Mouse (Mus musculus): Measurements from ENCODE around the gene Olfr1099. TPM values are rescaled to one million over a fixed set of nuclear protein-coding genes. Genes with fewer than 3 reads are reported as not detected.

Olfr1099 gene
- polyA plus RNA-seq (2016; fragmentation: Nextera tagmentation; extraction: Ambion mirVana) = not detected in 2 replicates

GRCm38 (mm10) chr2:86960593-86960992 lies at the start of gene Olfr1099:
Gene Olfr1099 (minus strand): TSS chr2:86960693.
- 73% methylated on average over 1 of the region's 1 CpGs for WGBS

GRCm38 (mm10) chr2:86998098-86998497 lies 37.6 kb upstream of the Olfr1099 start, which contains the start of gene Olfr1102:
Gene Olfr1102 (plus strand): TSS chr2:86998398.
- Histone ChIP-seq H3K27me3 (ENCODE audit: insufficient read depth, poor library complexity, severe bottlenecking) (no peaks in the 10 kb centered on the region), H3K4me3 (no peak within 1 kb of the TSS), H3K27ac (no peak within 1 kb of the TSS), H3K36me3 (no peaks in the 10 kb centered on the region), H3K9me3 (no peaks in the 10 kb centered on the region), H3K4me1 (no peaks in the 10 kb centered on the region)
- no peak for DNase-seq (ENCODE audit: low spot score)

More at GRCm38 (mm10) chr2:86960593-86960992, at the start of gene Olfr1099:
- H3K4me3 ChIP-seq = no peak within 1 kb of the TSS
- H3K9me3 ChIP-seq = no peaks in the 10 kb centered on the region
- DNase-seq (ENCODE audit: low spot score) = no peak
- H3K27me3 ChIP-seq (ENCODE audit: insufficient read depth, poor library complexity, severe bottlenecking) = no peaks in the 10 kb centered on the region
- H3K4me1 ChIP-seq = no peaks in the 10 kb centered on the region
- H3K36me3 ChIP-seq = no peaks in the 10 kb centered on the region
- no peak within 1 kb of the TSS for H3K27ac ChIP-seq

DNA sequence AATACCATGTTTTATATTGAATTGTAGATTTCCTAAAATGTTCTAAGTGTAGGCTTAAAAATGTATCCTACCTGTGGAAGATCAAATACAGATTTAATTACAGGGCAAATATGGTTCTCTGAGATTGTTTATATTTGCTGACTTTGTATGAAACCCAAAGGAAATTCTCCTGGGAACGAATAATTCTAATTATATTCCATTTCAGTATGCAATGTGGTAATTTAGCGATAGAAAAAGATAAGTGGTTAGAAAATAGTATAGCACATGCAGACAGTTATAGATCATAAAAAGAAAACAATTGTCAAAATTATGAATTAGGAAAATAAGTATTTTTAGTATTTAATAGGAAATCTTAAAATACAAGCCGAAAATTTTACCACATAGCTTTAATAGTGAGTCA lies 30.6 kb upstream of the Olfr1099 start, which contains the start of gene Olfr1101:
Gene Olfr1101, minus strand, starts transcription at position 101 of the 400 bp plus-strand sequence.
- Histone ChIP-seq H3K4me1 (no peaks in the 10 kb centered on the region), H3K4me3 (no peak within 1 kb of the TSS), H3K27me3 (ENCODE audit: insufficient read depth, poor library complexity, severe bottlenecking) (no peaks in the 10 kb centered on the region), H3K36me3 (no peaks in the 10 kb centered on the region), H3K27ac (no peak within 1 kb of the TSS), H3K9me3 (no peaks in the 10 kb centered on the region)
- 69% methylated on average over 3 of the region's 3 CpGs for WGBS
- DNase-seq (ENCODE audit: low spot score) = no peak

GRCm38 (mm10) chr2:86979854-86980253 lies 19.4 kb upstream of the Olfr1099 start, which contains the start of gene Olfr1100:
Gene Olfr1100 (minus strand): TSS chr2:86979954.
- Histone ChIP-seq H3K4me3 (no peak within 1 kb of the TSS), H3K4me1 (no peaks in the 10 kb centered on the region), H3K36me3 (no peaks in the 10 kb centered on the region), H3K27me3 (ENCODE audit: insufficient read depth, poor library complexity, severe bottlenecking) (no peaks in the 10 kb centered on the region), H3K27ac (no peak within 1 kb of the TSS), H3K9me3 (no peaks in the 10 kb centered on the region)
- DNase-seq (ENCODE audit: low spot score) = no peak
- 79% methylated on average over 3 of the region's 3 CpGs for WGBS

GRCm38 (mm10) chr2:86926557-86926956 lies 33.9 kb downstream of the Olfr1099 start:
- Histone ChIP-seq H3K27ac (no peak overlapping the region), H3K27me3 (ENCODE audit: insufficient read depth, poor library complexity, severe bottlenecking) (no peaks in the 10 kb centered on the region), H3K36me3 (no peaks in the 10 kb centered on the region), H3K4me3 (no peak overlapping the region), H3K9me3 (no peaks in the 10 kb centered on the region), H3K4me1 (no peaks in the 10 kb centered on the region)
- DNase-seq (ENCODE audit: low spot score) = no peak

- no peaks in the 10 kb centered on the region for H3K36me3 ChIP-seq
- H3K27ac ChIP-seq = no peak within 1 kb of the TSS
- no peak within 1 kb of the TSS for H3K4me3 ChIP-seq
- no peaks in the 10 kb centered on the region for H3K4me1 ChIP-seq
- 89% methylated on average over 1 of the region's 1 CpGs for WGBS
- no peaks in the 10 kb centered on the region for H3K27me3 ChIP-seq (ENCODE audit: insufficient read depth, poor library complexity, severe bottlenecking)
- H3K9me3 ChIP-seq = no peaks in the 10 kb centered on the region
- no peak for DNase-seq (ENCODE audit: low spot score)
These were observed 36.0 kb downstream of the Olfr1099 start, which contains the start of gene Olfr1098 for GRCm38 (mm10) chr2:86924445-86924844. Gene Olfr1098 (minus strand): TSS chr2:86924545.

GRCm38 (mm10) chr2:86905647-86906046 lies 54.8 kb downstream of the Olfr1099 start:
- Histone ChIP-seq H3K4me1 (no peaks in the 10 kb centered on the region), H3K27me3 (ENCODE audit: insufficient read depth, poor library complexity, severe bottlenecking) (no peaks in the 10 kb centered on the region), H3K36me3 (no peaks in the 10 kb centered on the region), H3K27ac (no peak overlapping the region), H3K4me3 (no peak overlapping the region), H3K9me3 (no peaks in the 10 kb centered on the region)
- no peak for DNase-seq (ENCODE audit: low spot score)
- 83% methylated on average over 2 of the region's 2 CpGs for WGBS

Other genes starting within 250 kb of the Olfr1099 start
- not detected in 2 replicates for gene Olfr1089, start 227.0 kb downstream of the Olfr1099 start, polyA plus RNA-seq (2016; fragmentation: Nextera tagmentation; extraction: Ambion mirVana)
- not detected in 2 replicates for gene Olfr1090, start 201.7 kb downstream of the Olfr1099 start, polyA plus RNA-seq (2016; fragmentation: Nextera tagmentation; extraction: Ambion mirVana)
- gene Olfr1093, start 178.2 kb downstream of the Olfr1099 start, polyA plus RNA-seq (2016; fragmentation: Nextera tagmentation; extraction: Ambion mirVana) = not detected in 2 replicates
- gene Olfr141, start 150.7 kb downstream of the Olfr1099 start, polyA plus RNA-seq (2016; fragmentation: Nextera tagmentation; extraction: Ambion mirVana) = not detected in 2 replicates
- not detected in 2 replicates for gene Olfr1094, start 136.0 kb downstream of the Olfr1099 start, polyA plus RNA-seq (2016; fragmentation: Nextera tagmentation; extraction: Ambion mirVana)
- not detected in 2 replicates for gene Olfr1095, start 109.0 kb downstream of the Olfr1099 start, polyA plus RNA-seq (2016; fragmentation: Nextera tagmentation; extraction: Ambion mirVana)
- gene Gm13723, start 85.9 kb downstream of the Olfr1099 start, polyA plus RNA-seq (2016; fragmentation: Nextera tagmentation; extraction: Ambion mirVana) = not detected in 2 replicates
- gene Olfr1097, start 68.5 kb downstream of the Olfr1099 start, polyA plus RNA-seq (2016; fragmentation: Nextera tagmentation; extraction: Ambion mirVana) = not detected in 2 replicates
- not detected in 2 replicates for gene Olfr1098, start 36.1 kb downstream of the Olfr1099 start, polyA plus RNA-seq (2016; fragmentation: Nextera tagmentation; extraction: Ambion mirVana)
- not detected in 2 replicates for gene Olfr1100, start 19.3 kb upstream of the Olfr1099 start, polyA plus RNA-seq (2016; fragmentation: Nextera tagmentation; extraction: Ambion mirVana)
- not detected in 2 replicates for gene Olfr1101, start 30.5 kb upstream of the Olfr1099 start, polyA plus RNA-seq (2016; fragmentation: Nextera tagmentation; extraction: Ambion mirVana)
- gene Olfr1102, start 37.7 kb upstream of the Olfr1099 start, polyA plus RNA-seq (2016; fragmentation: Nextera tagmentation; extraction: Ambion mirVana) = not detected in 2 replicates
- not detected in 2 replicates for gene Olfr1104, start 66.4 kb upstream of the Olfr1099 start, polyA plus RNA-seq (2016; fragmentation: Nextera tagmentation; extraction: Ambion mirVana)
- not detected in 2 replicates for gene Olfr1105, start 75.8 kb upstream of the Olfr1099 start, polyA plus RNA-seq (2016; fragmentation: Nextera tagmentation; extraction: Ambion mirVana)
- gene Olfr1106, start 91.6 kb upstream of the Olfr1099 start, polyA plus RNA-seq (2016; fragmentation: Nextera tagmentation; extraction: Ambion mirVana) = not detected in 2 replicates
- gene Olfr1107, start 115.1 kb upstream of the Olfr1099 start, polyA plus RNA-seq (2016; fragmentation: Nextera tagmentation; extraction: Ambion mirVana) = not detected in 2 replicates
- gene Olfr1109, start 135.3 kb upstream of the Olfr1099 start, polyA plus RNA-seq (2016; fragmentation: Nextera tagmentation; extraction: Ambion mirVana) = not detected in 2 replicates
- not detected in 2 replicates for gene Olfr259, start 153.9 kb upstream of the Olfr1099 start, polyA plus RNA-seq (2016; fragmentation: Nextera tagmentation; extraction: Ambion mirVana)
- gene Olfr1110, start 179.6 kb upstream of the Olfr1099 start, polyA plus RNA-seq (2016; fragmentation: Nextera tagmentation; extraction: Ambion mirVana) = not detected in 2 replicates
- gene Olfr1111, start 191.9 kb upstream of the Olfr1099 start, polyA plus RNA-seq (2016; fragmentation: Nextera tagmentation; extraction: Ambion mirVana) = not detected in 2 replicates
- gene Olfr1112, start 227.1 kb upstream of the Olfr1099 start, polyA plus RNA-seq (2016; fragmentation: Nextera tagmentation; extraction: Ambion mirVana) = not detected in 2 replicates
- gene Olfr1113, start 248.3 kb upstream of the Olfr1099 start, polyA plus RNA-seq (2016; fragmentation: Nextera tagmentation; extraction: Ambion mirVana) = not detected in 2 replicates

Data from heart, embryonic 10.5 days (tissue).